Mouse (Mus musculus): ENCODE measurements at regions not wholly inside any gene's neighbourhood (a gene's known extent, or its start where the extent isn't known, plus 50 kb on each side); places are given as distances from the start of the nearest gene placed in this dataset.
"Not testable (repeated sequence)": the region's sequence is repeated elsewhere in the genome, so short reads cannot be mapped to it uniquely, and the experiment has no call there.

GRCm38 (mm10) chr1:98665584-98665983 lies 244.7 kb downstream of the Slco6d1 start:
- H3K27me3 ChIP-seq (ENCODE audit: insufficient read depth, low read length), result no peaks in the 10 kb centered on the region
- DNase-seq (ENCODE audit: low spot score), result no peak
- no peak overlapping the region for H3K4me3 ChIP-seq (ENCODE audit: low read length)
- no peaks in the 10 kb centered on the region for H3K9me3 ChIP-seq (ENCODE audit: low read length)
- no peak overlapping the region for H3K9ac ChIP-seq (replicated peaks; ENCODE audit: low read length)
- no peak for ATAC-seq
- H3K27ac ChIP-seq, result no peak overlapping the region
- 76% methylated on average over 2 of the region's 2 CpGs for WGBS
- no peaks in the 10 kb centered on the region for H3K36me3 ChIP-seq (ENCODE audit: insufficient read depth, low read length)
- H3K4me1 ChIP-seq (ENCODE audit: insufficient read depth, low read length), result no peaks in the 10 kb centered on the region
- no peak overlapping the region for H3K4me2 ChIP-seq (ENCODE audit: low read depth, low read length)
- TF ChIP-seq CTCF (IDR thresholded peaks at IDR 0.05; ENCODE audit: low read depth), result no peak

DNA sequence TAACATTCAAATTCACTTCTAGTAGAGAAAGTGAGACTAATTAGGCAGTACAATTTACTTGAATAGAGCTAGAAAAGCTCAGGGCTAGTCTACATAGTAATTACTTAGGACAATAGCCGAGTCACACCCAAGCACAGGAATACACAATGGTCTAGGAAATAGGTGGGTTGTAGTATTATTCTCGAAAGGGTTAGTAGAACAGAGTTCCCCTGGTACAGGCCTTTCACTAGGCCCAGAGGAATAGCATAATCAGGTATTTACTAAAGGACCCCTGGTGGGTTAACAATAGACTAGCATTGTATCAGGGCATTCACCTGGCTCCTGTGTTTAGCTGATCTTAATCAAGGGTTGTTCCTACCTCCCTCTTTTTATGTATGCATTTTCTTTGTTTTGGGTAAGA lies 246.5 kb downstream of the Slco6d1 start:
- not testable (repeated sequence) for H3K27ac ChIP-seq, ATAC-seq
- WGBS, result 77% methylated on average over 2 of the region's 2 CpGs

GRCm38 (mm10) chr1:98667887-98668286 lies 247.0 kb downstream of the Slco6d1 start:
- Histone ChIP-seq H3K4me3 (ENCODE audit: low read length) (no peak overlapping the region), H3K4me2 (ENCODE audit: low read depth, low read length) (no peak overlapping the region), H3K27me3 (ENCODE audit: insufficient read depth, low read length) (no peaks in the 10 kb centered on the region), H3K4me1 (ENCODE audit: insufficient read depth, low read length) (no peaks in the 10 kb centered on the region), H3K9ac (replicated peaks; ENCODE audit: low read length) (no peak overlapping the region), H3K9me3 (ENCODE audit: low read length) (no peaks in the 10 kb centered on the region), H3K27ac (no peak overlapping the region), H3K36me3 (ENCODE audit: insufficient read depth, low read length) (no peaks in the 10 kb centered on the region)
- no peak for TF ChIP-seq CTCF (IDR thresholded peaks at IDR 0.05; ENCODE audit: low read depth)
- DNase-seq (ENCODE audit: low spot score) (no peak), ATAC-seq (no peak)
- 76% methylated on average over 1 of the region's 1 CpGs for WGBS

More for the DNA sequence above, 246.5 kb downstream of the Slco6d1 start:
- not testable (repeated sequence) for H3K9me3 ChIP-seq (ENCODE audit: low read length); H3K27me3 ChIP-seq (ENCODE audit: insufficient read depth, low read length); H3K36me3 ChIP-seq (ENCODE audit: insufficient read depth, low read length); H3K9ac ChIP-seq (replicated peaks; ENCODE audit: low read length); H3K4me2 ChIP-seq (ENCODE audit: low read depth, low read length); H3K4me3 ChIP-seq (ENCODE audit: low read length); DNase-seq (ENCODE audit: low spot score); H3K4me1 ChIP-seq (ENCODE audit: insufficient read depth, low read length)

GRCm38 (mm10) chr1:98668595-98668994 lies 247.7 kb downstream of the Slco6d1 start:
- no peak for TF ChIP-seq CTCF (IDR thresholded peaks at IDR 0.05; ENCODE audit: low read depth)
- Histone ChIP-seq H3K27me3 (ENCODE audit: insufficient read depth, low read length) (no peaks in the 10 kb centered on the region), H3K4me2 (ENCODE audit: low read depth, low read length) (no peak overlapping the region), H3K4me1 (ENCODE audit: insufficient read depth, low read length) (no peaks in the 10 kb centered on the region), H3K36me3 (ENCODE audit: insufficient read depth, low read length) (no peaks in the 10 kb centered on the region), H3K4me3 (ENCODE audit: low read length) (no peak overlapping the region), H3K9me3 (ENCODE audit: low read length) (no peaks in the 10 kb centered on the region), H3K27ac (no peak overlapping the region), H3K9ac (replicated peaks; ENCODE audit: low read length) (no peak overlapping the region)
- DNase-seq (ENCODE audit: low spot score) (no peak), ATAC-seq (peak; percentile 56; the same call in 1 of the 2 replicates)
- WGBS, result 17% methylated on average over 2 of the region's 2 CpGs

DNA sequence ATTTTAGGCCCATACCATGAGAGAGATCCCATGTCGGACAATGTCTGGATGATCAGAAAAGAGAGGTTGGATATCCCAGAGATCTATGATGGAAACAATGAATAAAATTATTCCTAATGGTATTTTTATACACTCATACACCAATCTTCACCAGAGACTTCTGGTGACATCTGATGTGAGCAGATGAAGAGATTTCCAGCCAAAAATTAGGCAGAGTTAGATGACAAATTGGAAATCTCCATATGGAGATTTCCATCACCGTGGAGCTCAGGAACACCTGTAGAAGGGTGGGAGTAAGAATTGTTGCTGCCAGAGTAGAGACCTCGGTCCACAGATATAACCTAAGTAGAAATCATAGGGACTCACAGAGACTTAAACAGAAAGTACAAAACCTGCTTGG lies 257.8 kb downstream of the Slco6d1 start:
- H3K27ac ChIP-seq, result no peak overlapping the region
- H3K36me3 ChIP-seq (ENCODE audit: insufficient read depth, low read length), result no peaks in the 10 kb centered on the region
- H3K9ac ChIP-seq (replicated peaks; ENCODE audit: low read length), result no peak overlapping the region
- no peak overlapping the region for H3K4me3 ChIP-seq (ENCODE audit: low read length)
- H3K4me1 ChIP-seq (ENCODE audit: insufficient read depth, low read length), result no peaks in the 10 kb centered on the region
- 86% methylated on average over 3 of the region's 3 CpGs for WGBS
- no peaks in the 10 kb centered on the region for H3K27me3 ChIP-seq (ENCODE audit: insufficient read depth, low read length)
- TF ChIP-seq CTCF (IDR thresholded peaks at IDR 0.05; ENCODE audit: low read depth), result no peak
- ATAC-seq, result no peak
- H3K4me2 ChIP-seq (ENCODE audit: low read depth, low read length), result no peak overlapping the region
- DNase-seq (ENCODE audit: low spot score), result no peak
- no peaks in the 10 kb centered on the region for H3K9me3 ChIP-seq (ENCODE audit: low read length)

DNA sequence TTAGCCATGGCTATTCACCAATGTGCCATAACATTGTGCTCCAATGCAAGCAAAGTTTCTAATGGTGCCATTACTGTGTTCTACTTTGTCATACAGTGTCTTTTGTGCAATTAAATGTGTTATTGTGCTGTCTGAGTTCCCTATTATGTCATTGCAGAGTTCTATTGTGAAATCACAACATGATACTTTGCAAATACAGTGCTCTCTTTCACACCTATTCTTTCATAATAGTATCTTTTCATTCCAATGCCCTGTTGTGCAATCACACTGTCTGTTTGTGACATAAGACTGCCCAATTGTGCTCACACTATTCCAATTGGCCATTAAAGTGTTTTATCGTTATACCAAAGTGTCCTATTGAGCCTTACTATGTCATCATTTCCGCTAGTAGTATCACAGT lies 292.9 kb downstream of the Slco6d1 start:
- H3K27ac ChIP-seq, result no peak overlapping the region
- no peak overlapping the region for H3K4me3 ChIP-seq (ENCODE audit: low read length)
- TF ChIP-seq CTCF (IDR thresholded peaks at IDR 0.05; ENCODE audit: low read depth), result no peak
- H3K27me3 ChIP-seq (ENCODE audit: insufficient read depth, low read length), result no peaks in the 10 kb centered on the region
- H3K4me1 ChIP-seq (ENCODE audit: insufficient read depth, low read length), result no peaks in the 10 kb centered on the region
- ATAC-seq, result no peak
- H3K4me2 ChIP-seq (ENCODE audit: low read depth, low read length), result no peak overlapping the region
- 90% methylated on average over 2 of the region's 2 CpGs for WGBS
- no peaks in the 10 kb centered on the region for H3K9me3 ChIP-seq (ENCODE audit: low read length)
- no peak overlapping the region for H3K9ac ChIP-seq (replicated peaks; ENCODE audit: low read length)
- H3K36me3 ChIP-seq (ENCODE audit: insufficient read depth, low read length), result no peaks in the 10 kb centered on the region
- no peak for DNase-seq (ENCODE audit: low spot score)

DNA sequence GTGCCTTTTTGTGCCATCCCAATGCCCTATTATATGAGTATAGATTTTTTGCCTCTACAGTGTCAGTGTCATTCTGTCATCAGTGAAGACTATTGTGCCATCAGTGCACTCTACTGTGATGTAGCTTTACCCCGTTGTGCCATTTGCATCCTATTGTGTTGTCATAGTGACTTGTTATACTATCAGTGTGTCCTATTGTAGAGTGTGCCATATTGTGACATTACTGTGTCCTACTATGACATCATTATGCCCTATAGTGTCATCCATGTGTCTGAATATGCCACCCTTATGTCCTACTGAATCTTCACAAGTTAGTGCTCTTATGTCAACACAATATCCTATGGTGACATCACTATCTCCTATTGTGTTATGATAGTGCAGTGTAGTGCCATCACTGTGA lies 293.4 kb downstream of the Slco6d1 start:
- H3K4me2 ChIP-seq (ENCODE audit: low read depth, low read length), result no peak overlapping the region

More for the DNA sequence above, 293.4 kb downstream of the Slco6d1 start:
- no peaks in the 10 kb centered on the region for H3K27me3 ChIP-seq (ENCODE audit: insufficient read depth, low read length)
- no peak for TF ChIP-seq CTCF (IDR thresholded peaks at IDR 0.05; ENCODE audit: low read depth)
- H3K4me1 ChIP-seq (ENCODE audit: insufficient read depth, low read length), result no peaks in the 10 kb centered on the region
- ATAC-seq (no peak), DNase-seq (ENCODE audit: low spot score) (no peak)
- no peak overlapping the region for H3K27ac ChIP-seq
- no peak overlapping the region for H3K4me3 ChIP-seq (ENCODE audit: low read length)
- no peaks in the 10 kb centered on the region for H3K9me3 ChIP-seq (ENCODE audit: low read length)
- WGBS, result 83% methylated on average over 1 of the region's 1 CpGs
- H3K36me3 ChIP-seq (ENCODE audit: insufficient read depth, low read length), result no peaks in the 10 kb centered on the region
- no peak overlapping the region for H3K9ac ChIP-seq (replicated peaks; ENCODE audit: low read length)

All from hindbrain, postnatal 0 days (tissue).